Mouse (Mus musculus) lung, postnatal 25 days (tissue): Measurements from ENCODE around the gene Sgf29.

Experiments used
- DNase-seq: peaks from one replicate; pipeline ENCODE4 v3.0.0; 2022; ENCODE audit warnings: low spot score

Gene Sgf29

DNA sequence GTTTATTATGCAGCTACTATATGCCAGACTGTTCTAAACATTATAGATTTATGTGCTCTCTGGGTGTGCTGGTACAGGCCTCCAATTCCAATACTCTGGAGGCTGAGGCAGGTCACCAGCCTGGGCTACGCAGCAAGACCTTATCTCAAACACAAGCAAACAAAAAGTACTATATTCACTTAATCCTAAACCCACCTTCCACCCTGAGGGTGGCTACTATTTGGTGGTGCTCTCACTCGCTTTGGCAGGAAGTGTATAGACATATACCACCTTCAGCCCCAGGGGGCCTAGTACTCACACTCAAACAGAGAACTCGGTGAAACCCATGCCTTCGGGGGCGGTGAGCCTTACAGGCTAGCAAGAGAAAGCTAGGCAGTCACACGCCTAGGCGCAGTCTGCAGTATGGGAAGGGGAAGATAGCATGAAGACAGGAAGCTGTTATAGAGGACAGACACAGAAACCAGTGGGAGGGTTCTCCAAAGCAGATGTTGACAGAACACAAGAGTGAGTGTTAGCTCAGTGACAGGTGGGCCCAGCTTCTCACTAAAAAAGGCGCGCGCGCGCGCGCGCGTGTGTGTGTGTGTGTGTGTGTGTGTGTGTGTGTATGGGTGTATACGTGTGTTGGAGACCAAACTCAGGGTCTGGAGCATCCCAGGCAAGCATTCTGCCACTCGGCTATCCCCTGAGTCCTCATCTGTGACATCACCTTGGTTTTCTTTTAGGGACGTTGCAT, 58.5 kb downstream of the Sgf29 start, which contains the start of gene Coro1a:
Gene Coro1a, minus strand, starts transcription at position 346 of the 733 bp plus-strand sequence.
- peak; percentile 41 for DNase-seq

DNA sequence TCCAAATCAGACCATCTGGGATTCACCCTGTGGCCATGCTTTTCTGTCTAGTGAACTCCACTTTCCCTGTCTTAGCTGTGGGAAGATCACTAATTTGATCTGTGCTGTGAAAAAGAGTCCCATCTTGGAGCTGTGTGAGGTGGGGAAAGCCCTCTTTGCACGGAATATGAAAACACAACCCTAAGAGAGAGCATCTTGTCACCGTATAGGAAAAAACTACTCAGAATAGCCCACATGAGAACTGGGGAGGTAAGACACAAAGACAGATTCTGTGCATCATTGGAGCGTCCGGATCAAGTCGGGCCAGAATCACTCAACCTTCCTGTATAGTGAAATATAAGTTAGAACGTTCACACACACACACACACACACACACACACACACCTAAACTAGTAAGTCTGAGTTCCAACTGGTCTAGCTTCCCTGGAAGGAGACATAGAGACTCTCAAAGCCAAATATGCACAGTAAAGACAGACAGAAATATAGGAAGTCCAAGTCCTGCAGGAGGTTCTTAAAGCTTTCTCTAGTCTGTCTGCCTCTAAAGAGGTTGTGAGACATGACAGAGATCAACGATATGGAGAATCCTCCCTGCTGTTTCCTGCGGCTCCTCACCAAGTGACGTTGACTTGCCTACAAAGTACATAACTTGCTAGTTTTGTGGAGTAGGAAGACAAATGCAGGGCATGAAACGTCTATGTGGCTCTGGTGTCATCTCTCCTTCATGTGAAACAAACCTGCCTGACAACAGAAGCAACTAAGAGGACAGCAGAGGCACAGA, 59.3 kb downstream of the Sgf29 start:
- no peak for DNase-seq

DNA sequence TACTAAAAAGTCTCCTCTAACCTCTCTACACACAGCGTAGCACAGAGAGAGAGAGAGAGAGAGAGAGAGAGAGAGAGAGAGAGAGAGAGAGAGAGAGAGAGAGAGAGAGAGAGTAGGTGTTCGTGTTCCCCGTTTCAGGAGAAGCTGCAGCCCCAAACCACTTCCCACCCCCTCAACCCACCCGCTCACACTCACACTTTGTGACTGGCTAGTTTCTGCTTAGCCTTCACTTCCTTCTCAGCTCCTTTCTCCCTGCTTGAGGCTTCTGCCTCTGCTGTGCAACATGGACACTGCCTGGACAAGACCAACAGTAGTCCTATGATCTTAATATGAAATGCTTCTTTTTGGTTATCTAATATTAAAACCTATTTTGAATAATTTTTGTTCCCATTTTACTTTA, 61.2 kb downstream of the Sgf29 start:
- no peak for DNase-seq

DNA sequence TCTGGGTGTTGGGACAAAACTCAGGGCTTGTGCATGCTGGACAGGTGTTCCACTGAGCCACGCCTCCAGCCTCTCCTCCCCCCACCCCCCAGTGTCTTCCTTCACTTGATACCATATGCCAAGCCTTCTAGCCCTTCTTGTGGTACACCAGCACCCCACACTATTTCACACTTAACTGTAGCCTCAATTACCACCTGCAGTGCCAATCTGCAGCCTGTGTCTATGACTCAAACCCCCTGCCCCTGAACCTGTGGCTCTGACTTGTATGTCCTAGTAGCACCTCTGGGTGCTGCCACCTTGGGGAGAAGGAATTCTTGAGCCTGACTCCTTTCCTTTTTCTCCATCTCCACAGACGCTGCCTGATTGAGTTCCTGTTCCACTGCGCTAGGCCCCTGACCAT, 62.8 kb downstream of the Sgf29 start:
- no peak for DNase-seq

DNA sequence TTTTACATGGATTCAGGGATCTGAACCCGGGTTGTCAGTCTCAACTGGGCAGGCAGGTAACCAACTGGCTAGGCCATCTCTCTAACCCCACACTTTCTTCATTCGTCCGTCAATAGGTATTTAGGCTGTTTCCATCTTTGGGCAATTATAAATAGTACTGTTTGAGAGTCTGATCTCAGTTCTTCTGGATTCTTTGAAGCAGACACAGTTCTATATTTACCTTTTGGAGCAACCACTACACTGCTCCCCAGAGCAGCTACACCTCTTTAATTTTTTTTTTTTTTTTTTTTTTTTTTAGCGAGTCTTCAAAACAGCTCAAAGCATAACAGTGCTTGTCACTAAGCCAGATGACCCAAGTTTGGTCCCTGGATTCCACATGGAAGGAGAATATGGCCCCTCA, 66.6 kb downstream of the Sgf29 start:
- no peak for DNase-seq

DNA sequence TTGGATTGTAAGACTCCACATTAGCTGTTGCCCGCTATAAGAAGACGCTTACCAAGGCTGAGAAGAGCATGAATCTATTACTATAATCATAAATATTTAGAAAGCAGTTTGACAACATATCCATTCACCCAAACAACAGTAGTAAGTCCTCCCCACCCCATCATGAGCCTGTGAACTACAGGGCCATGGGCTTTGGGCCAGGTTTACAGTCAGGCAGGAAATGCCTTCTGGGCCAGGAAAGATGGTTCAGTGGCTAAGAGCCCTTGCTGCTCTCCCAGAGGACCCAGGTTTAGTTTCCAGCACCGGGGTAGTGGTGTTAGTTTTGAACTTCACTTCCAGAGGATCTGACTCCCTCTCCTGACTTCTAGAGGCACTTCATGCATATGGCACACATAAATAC, 68.5 kb downstream of the Sgf29 start:
- DNase-seq, result no peak

DNA sequence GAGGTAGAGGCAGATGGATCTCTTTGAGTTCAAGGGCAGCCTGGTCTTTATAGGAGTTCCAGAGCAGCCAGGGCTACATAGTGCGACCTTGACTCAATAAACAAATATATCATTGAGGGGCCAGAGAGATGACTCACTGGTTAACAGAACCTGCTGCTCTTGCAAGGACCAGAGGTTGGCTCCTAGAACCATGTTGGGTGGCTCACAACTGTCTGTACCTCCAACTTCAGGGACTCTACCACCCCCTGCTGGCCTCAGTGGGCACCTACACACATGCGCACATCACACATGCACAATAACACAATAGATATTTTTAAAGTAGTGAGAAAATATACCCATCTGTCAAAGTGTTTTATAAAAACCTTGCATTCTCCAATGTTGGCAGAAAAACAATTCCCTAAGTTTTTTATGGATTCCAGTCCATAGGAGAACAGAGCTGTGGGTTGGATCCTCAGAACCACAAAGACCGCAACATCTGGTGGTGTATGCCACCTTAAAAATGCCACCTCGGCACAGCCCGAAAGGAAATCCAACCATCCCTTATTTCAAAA, 69.8 kb downstream of the Sgf29 start:
- no peak for DNase-seq

DNA sequence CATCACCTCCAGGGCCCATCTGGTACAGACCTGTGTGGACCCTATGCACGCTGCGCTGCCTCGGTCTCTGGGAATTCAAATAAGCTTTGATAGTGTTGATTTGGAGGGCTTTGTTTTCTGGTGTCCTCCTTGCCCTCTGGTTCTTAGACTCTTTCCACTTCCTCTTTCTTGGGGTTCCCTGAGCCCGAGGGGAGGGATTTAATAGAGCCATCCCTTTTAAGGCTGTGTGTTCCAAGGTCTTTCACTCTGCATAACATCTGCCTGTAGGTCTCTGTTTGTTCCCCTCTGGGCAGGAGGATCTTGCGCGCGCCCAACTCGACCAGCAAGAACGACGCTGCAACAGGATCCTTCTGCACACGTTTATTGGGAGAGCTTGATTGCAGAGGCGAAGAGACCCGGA, 72.5 kb downstream of the Sgf29 start:
- DNase-seq, result no peak
